Mouse (Mus musculus) ovary, postnatal 14 days (tissue): ENCODE results near the gene Hcls1.

Source experiments
- DNase-seq: peaks from one replicate; pipeline ENCODE4 v3.0.0; 2022; ENCODE audit warnings: low spot score

Hcls1 gene

GRCm38 (mm10) chr16:36934841-36935620 lies at the start of gene Hcls1:
Gene Hcls1, plus strand, starts transcription at chr16:36934983.
- DNase-seq, result no peak

GRCm38 (mm10) chr16:36885912-36886311 lies 48.9 kb upstream of the Hcls1 start:
- no peak for DNase-seq

GRCm38 (mm10) chr16:36887546-36887945 lies 47.2 kb upstream of the Hcls1 start:
- DNase-seq, result no peak

GRCm38 (mm10) chr16:36890559-36890958 lies 44.2 kb upstream of the Hcls1 start:
- DNase-seq, result no peak

- no peak for DNase-seq
Observed at GRCm38 (mm10) chr16:36891415-36891814, 43.4 kb upstream of the Hcls1 start.

- DNase-seq, result no peak
Observed at GRCm38 (mm10) chr16:36893317-36893716, 41.5 kb upstream of the Hcls1 start.

GRCm38 (mm10) chr16:36896712-36897111 lies 38.1 kb upstream of the Hcls1 start:
- no peak for DNase-seq

GRCm38 (mm10) chr16:36903156-36903555 lies 31.6 kb upstream of the Hcls1 start:
- no peak for DNase-seq

- no peak for DNase-seq
Observed at GRCm38 (mm10) chr16:36911909-36912308, 22.9 kb upstream of the Hcls1 start.

GRCm38 (mm10) chr16:36912311-36912710 lies 22.5 kb upstream of the Hcls1 start:
- DNase-seq, result no peak

- no peak for DNase-seq
Observed at GRCm38 (mm10) chr16:36914195-36914594, 20.6 kb upstream of the Hcls1 start.

GRCm38 (mm10) chr16:36918505-36918904 lies 16.3 kb upstream of the Hcls1 start:
- no peak for DNase-seq

GRCm38 (mm10) chr16:36920410-36920809 lies 14.4 kb upstream of the Hcls1 start:
- DNase-seq, result no peak

GRCm38 (mm10) chr16:36921067-36921613 lies 13.6 kb upstream of the Hcls1 start:
- DNase-seq, result no peak

- DNase-seq, result no peak
Observed at GRCm38 (mm10) chr16:36921980-36922379, 12.8 kb upstream of the Hcls1 start.

- no peak for DNase-seq
Observed at GRCm38 (mm10) chr16:36924312-36924711, 10.5 kb upstream of the Hcls1 start.

GRCm38 (mm10) chr16:36925351-36925750 lies 9.4 kb upstream of the Hcls1 start:
- DNase-seq, result no peak

- no peak for DNase-seq
Observed at GRCm38 (mm10) chr16:36925797-36926196, 9.0 kb upstream of the Hcls1 start.

GRCm38 (mm10) chr16:36926514-36927447 lies 8.0 kb upstream of the Hcls1 start:
- no peak for DNase-seq

- no peak for DNase-seq
Observed at GRCm38 (mm10) chr16:36927495-36928105, 7.2 kb upstream of the Hcls1 start.

- DNase-seq, result no peak
Observed at GRCm38 (mm10) chr16:36928106-36928500, 6.7 kb upstream of the Hcls1 start.

- DNase-seq, result no peak
Observed at GRCm38 (mm10) chr16:36929216-36929615, 5.6 kb upstream of the Hcls1 start.
